Mouse (Mus musculus) thymus, adult 2 months (tissue): ENCODE measurements around the gene Zfp655. TPM values are rescaled to one million over a fixed set of nuclear protein-coding genes. Genes with fewer than 3 reads are reported as not detected.

Experiments used
- DNase-seq: peaks from one replicate; pipeline ENCODE4 v3.0.0; 2021
- H3K27ac ChIP-seq: fragments of 200-500 bp; 2 replicates; pipeline ENCODE4 v1.5.1; 2012; ENCODE audit warnings: low read length, control low read depth; ENCODE audit not compliant: control insufficient read depth, insufficient read depth
- H3K27me3 ChIP-seq: fragments of 200-500 bp; 2 replicates; pipeline ENCODE4 v1.6.1; 2012; ENCODE audit warnings: mild to moderate bottlenecking, low read length, moderate library complexity, mixed read lengths; ENCODE audit not compliant: control insufficient read depth, insufficient read depth
- H3K36me3 ChIP-seq: fragments of 200-500 bp; 2 replicates; pipeline ENCODE4 v1.6.1; 2012; ENCODE audit warnings: mild to moderate bottlenecking, low read length, moderate library complexity; ENCODE audit not compliant: control insufficient read depth, insufficient read depth
- H3K4me1 ChIP-seq: fragments of 200-500 bp; replicated peaks from 2 replicates; pipeline ENCODE4 v1.6.1; 2012; ENCODE audit warnings: low read length; ENCODE audit not compliant: control insufficient read depth, insufficient read depth
- H3K4me3 ChIP-seq: fragments of 200-500 bp; 2 replicates; pipeline ENCODE4 v1.5.1; 2012; ENCODE audit warnings: mild to moderate bottlenecking, low read length, control low read depth, moderate library complexity; ENCODE audit not compliant: control insufficient read depth, insufficient read depth
- CTCF ChIP-seq: fragments of 200-500 bp; IDR thresholded peaks from 2 replicates; pipeline ENCODE4 v1.5.1; 2012; ENCODE audit warnings: mild to moderate bottlenecking, control low read depth, low read length, moderate library complexity, borderline replicate concordance; ENCODE audit not compliant: control insufficient read depth, poor library complexity, insufficient read depth; ENCODE audit errors: extremely low read depth
- POLR2A ChIP-seq: fragments of 200-500 bp; IDR thresholded peaks from 2 replicates; pipeline ENCODE4 v1.6.1; 2012; ENCODE audit warnings: mild to moderate bottlenecking, low read length, control low read depth, moderate library complexity; ENCODE audit not compliant: control insufficient read depth, poor library complexity, insufficient read depth; ENCODE audit errors: extremely low read depth
- WGBS: fragments of 180-500 bp; shearing (Covaris S2); methylation state at CpG from one replicate; pipeline ENCODE4 v1.1.7; 2018; 5-methylcytosine and 5-hydroxymethylcytosine counted together
- polyA plus RNA-seq: library from polyadenylated mRNA; depleted of rRNA; stranded (reverse); fragments of >200 nt; gene quantifications from 2 replicates; pipeline ENCODE4 v1.2.3, GENCODE M21; 2012; rRNA removed

The Zfp655 gene
- polyA plus RNA-seq, 1 experiment: 22.1 TPM

- DNase-seq: no peak
- H3K4me1 ChIP-seq: no peaks in the 10 kb centered on the region
- no peak overlapping the region for H3K27ac ChIP-seq
- TF ChIP-seq POLR2A (no peak), CTCF (no peak)
- no peak overlapping the region for H3K4me3 ChIP-seq
- peaks cover 68% of the 10 kb centered on the region for H3K36me3 ChIP-seq
- H3K27me3 ChIP-seq: no peaks in the 10 kb centered on the region
- 89% methylated on average over 5 of the region's 5 CpGs for WGBS
Observed at GRCm38 (mm10) chr5:145288382-145288781, 56.9 kb downstream of the Zfp655 start.

GRCm38 (mm10) chr5:145290697-145291096, 59.2 kb downstream of the Zfp655 start:
- Histone ChIP-seq H3K27ac (no peak overlapping the region), H3K27me3 (no peaks in the 10 kb centered on the region), H3K36me3 (peaks cover 54% of the 10 kb centered on the region), H3K4me1 (no peaks in the 10 kb centered on the region), H3K4me3 (no peak overlapping the region)
- no peak for DNase-seq
- TF ChIP-seq CTCF: no peak
- 96% methylated on average over 16 of the region's 16 CpGs for WGBS

GRCm38 (mm10) chr5:145292398-145292797, 60.9 kb downstream of the Zfp655 start:
- TF ChIP-seq POLR2A: no peak
- no peak for TF ChIP-seq CTCF
- Histone ChIP-seq H3K27me3 (no peaks in the 10 kb centered on the region), H3K27ac (no peak overlapping the region), H3K4me1 (no peaks in the 10 kb centered on the region), H3K36me3 (peaks cover 40% of the 10 kb centered on the region), H3K4me3 (no peak overlapping the region)
- no peak for DNase-seq
- WGBS: 97% methylated on average over 6 of the region's 6 CpGs

Other genes with a start within 250 kb of the Zfp655 start
- not detected in 2 replicates for gene Gm4871, start 199.0 kb upstream of the Zfp655 start, polyA plus RNA-seq
- gene 1700018F24Rik, start 188.7 kb upstream of the Zfp655 start, polyA plus RNA-seq: not detected in 2 replicates
- gene Arpc1a, start 147.9 kb upstream of the Zfp655 start, polyA plus RNA-seq: 144 and 149 TPM in 2 replicates
- gene Kpna7, start 147.7 kb upstream of the Zfp655 start, polyA plus RNA-seq: 0.27 and 0.41 TPM in 2 replicates
- gene Arpc1b, start 117.5 kb upstream of the Zfp655 start, polyA plus RNA-seq: 859 and 863 TPM in 2 replicates
- gene Pdap1, start 91.5 kb upstream of the Zfp655 start, polyA plus RNA-seq: 35.6 and 36.2 TPM in 2 replicates
- gene Bud31, start 91.4 kb upstream of the Zfp655 start, polyA plus RNA-seq: 73.3 and 105 TPM in 2 replicates
- gene Ptcd1, start 64.6 kb upstream of the Zfp655 start, polyA plus RNA-seq: 14.5 and 14.9 TPM in 2 replicates
- gene Cpsf4, start 64.5 kb upstream of the Zfp655 start, polyA plus RNA-seq: 63.5 and 66.0 TPM in 2 replicates
- gene Atp5j2, start 39.7 kb upstream of the Zfp655 start, polyA plus RNA-seq: 129 and 175 TPM in 2 replicates
- gene Zkscan14, start 29.8 kb upstream of the Zfp655 start, polyA plus RNA-seq: 7.2 and 7.6 TPM in 2 replicates
- gene Zkscan5, start 27.2 kb upstream of the Zfp655 start, polyA plus RNA-seq: 5.0 and 5.1 TPM in 2 replicates
- gene Zscan25, start 48.8 kb downstream of the Zfp655 start, polyA plus RNA-seq: 32.4 and 34.0 TPM in 2 replicates
- not detected in 2 replicates for gene Cyp3a57, start 113.6 kb downstream of the Zfp655 start, polyA plus RNA-seq
- gene Cyp3a16, start 238.0 kb downstream of the Zfp655 start, polyA plus RNA-seq: not detected in 2 replicates